Comparison of ENCODE assay signal across 13 mouse cellular contexts in the genomic region with DNA sequence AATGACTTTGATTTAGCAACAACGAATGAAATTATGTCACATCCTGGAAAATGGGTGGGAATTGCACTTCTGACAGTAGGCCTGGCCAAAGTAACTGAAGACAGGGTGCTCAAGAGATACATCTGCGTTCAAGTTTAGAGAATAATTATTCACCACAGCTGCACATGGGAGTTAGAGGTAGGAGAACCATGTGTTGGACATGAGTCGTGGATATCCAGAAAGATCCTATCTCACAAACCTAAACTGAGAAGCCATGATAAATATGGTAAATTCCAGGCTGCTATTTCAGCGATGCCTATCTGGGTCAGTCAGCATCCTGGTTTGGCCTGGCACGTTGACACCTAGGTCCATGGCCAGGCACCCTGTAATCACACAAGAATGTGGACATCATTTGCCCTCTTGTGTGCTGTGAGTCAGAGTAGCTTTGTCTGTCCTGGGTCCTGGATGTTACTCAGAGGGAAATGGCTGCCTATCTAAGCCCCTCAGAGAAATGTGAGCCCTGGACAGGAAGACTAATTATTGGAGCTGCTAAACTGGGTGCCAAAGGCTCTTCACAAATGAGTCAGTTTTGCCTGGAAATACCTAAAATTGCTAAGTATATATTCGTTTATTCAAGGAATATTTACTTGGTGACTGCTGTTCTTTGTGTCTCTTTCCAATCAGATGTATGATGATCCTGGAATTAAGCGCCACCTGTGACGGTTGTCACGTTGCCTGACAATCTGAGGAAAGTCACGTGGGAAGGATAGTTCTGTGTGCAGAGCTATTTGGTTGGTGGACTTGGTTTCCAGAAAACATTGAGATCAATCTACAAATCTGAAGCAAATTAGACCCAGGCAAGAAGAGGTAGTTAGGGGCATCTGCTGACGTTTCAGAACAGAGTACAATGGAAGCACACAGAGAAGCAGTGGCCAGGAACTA.
"Had no signal": no experiment of that assay in that cellular context is flagged by ENCODE, and none has a peak within 500 bp of the region (broad histone marks: within the 10 kb centered on the region; RNA-seq: fewer than 3 reads in every experiment).

No protein-coding gene starts in this region.

- DNase-seq: kidney, adult 9 months; kidney, postnatal 36 days; layer of hippocampus, adult 9-11 months; lung, adult 2 months; lung, postnatal 36 days; right cerebral cortex, adult 18-20 months; right cerebral cortex, postnatal 25 days; thymus, postnatal 36 days had no signal

- H3K27me3 ChIP-seq: liver, embryonic 15.5 days; midbrain, embryonic 13.5 days had no signal

- H3K36me3 ChIP-seq: limb, embryonic 10.5 days; liver, embryonic 15.5 days; midbrain, embryonic 13.5 days; neural tube, embryonic 15.5 days had no signal

- H3K9me3 ChIP-seq: limb, embryonic 10.5 days; liver, embryonic 15.5 days; midbrain, embryonic 13.5 days; neural tube, embryonic 15.5 days had no signal

- H3K27ac ChIP-seq: kidney, postnatal 0 days; limb, embryonic 10.5 days; liver, embryonic 15.5 days; midbrain, embryonic 13.5 days; neural tube, embryonic 15.5 days had no signal

- H3K4me3 ChIP-seq: limb, embryonic 10.5 days; liver, embryonic 15.5 days; midbrain, embryonic 13.5 days; neural tube, embryonic 15.5 days had no signal

- H3K4me1 ChIP-seq: limb, embryonic 10.5 days; liver, embryonic 15.5 days; midbrain, embryonic 13.5 days; neural tube, embryonic 15.5 days had no signal
